Mouse (Mus musculus): ENCODE measurements around the gene Rgs13.

GRCm38 (mm10) chr1:144090410-144090809, 86.8 kb downstream of the Rgs13 start:
- TF ChIP-seq CTCF (IDR thresholded peaks at IDR 0.05; ENCODE audit: low read depth, low read length) (no peak), POLR2A (IDR thresholded peaks at IDR 0.05; ENCODE audit: insufficient read depth, low read length) (no peak)

Measured in ES-Bruce4 (cell line).